Mouse (Mus musculus) urinary bladder, postnatal 36 days (tissue): ENCODE data around the gene Bmp2k.
A peak's percentile ranks its signal among the peaks of the same experiment; 100 is the strongest.
"Not testable (repeated sequence)": the region's sequence is repeated elsewhere in the genome, so short reads cannot be mapped to it uniquely, and the experiment has no call there.

ENCODE experiments used
- DNase-seq, 2 experiments: peaks; one replicate each; pipeline ENCODE4 v3.0.0; 2022; ENCODE audit warnings: low spot score in 2 of 2, mixed read lengths in 1 of 2

Gene Bmp2k

GRCm38 (mm10) chr5:97002336-97002735, 4.8 kb downstream of the Bmp2k start:
- no peak for DNase-seq

- DNase-seq, result no peak
Observed at GRCm38 (mm10) chr5:97002937-97003336, 5.4 kb downstream of the Bmp2k start.

- DNase-seq, result peak in 1 of 2 experiments; percentile 43
Observed at GRCm38 (mm10) chr5:97004178-97005030, 6.9 kb downstream of the Bmp2k start.

GRCm38 (mm10) chr5:97005891-97006290, 8.4 kb downstream of the Bmp2k start:
- no peak for DNase-seq

GRCm38 (mm10) chr5:97006929-97007328, 9.4 kb downstream of the Bmp2k start:
- no peak for DNase-seq

- DNase-seq, result no peak
Observed at GRCm38 (mm10) chr5:97007496-97007895, 10.0 kb downstream of the Bmp2k start.

GRCm38 (mm10) chr5:97009140-97009539, 11.7 kb downstream of the Bmp2k start:
- not testable (repeated sequence) for DNase-seq

GRCm38 (mm10) chr5:97009601-97010335, 12.3 kb downstream of the Bmp2k start:
- DNase-seq, result no peak

- DNase-seq, result no peak
Observed at GRCm38 (mm10) chr5:97015781-97016508, 18.5 kb downstream of the Bmp2k start.

GRCm38 (mm10) chr5:97016842-97017577, 19.5 kb downstream of the Bmp2k start:
- DNase-seq, result no peak

GRCm38 (mm10) chr5:97022305-97023278, 25.1 kb downstream of the Bmp2k start:
- DNase-seq, result no peak

GRCm38 (mm10) chr5:97024834-97025233, 27.3 kb downstream of the Bmp2k start:
- DNase-seq, result no peak

- no peak for DNase-seq
Observed at GRCm38 (mm10) chr5:97025650-97026049, 28.2 kb downstream of the Bmp2k start.

- DNase-seq, result no peak
Observed at GRCm38 (mm10) chr5:97028004-97028403, 30.5 kb downstream of the Bmp2k start.

GRCm38 (mm10) chr5:97028840-97029239, 31.4 kb downstream of the Bmp2k start:
- DNase-seq, result not testable (repeated sequence)

- DNase-seq, result no peak
Observed at GRCm38 (mm10) chr5:97031771-97032170, 34.3 kb downstream of the Bmp2k start.

- DNase-seq, result no peak
Observed at GRCm38 (mm10) chr5:97045260-97045659, 47.8 kb downstream of the Bmp2k start.

- no peak for DNase-seq
Observed at GRCm38 (mm10) chr5:97046680-97047079, 49.2 kb downstream of the Bmp2k start.

GRCm38 (mm10) chr5:97048905-97049304, 51.4 kb downstream of the Bmp2k start:
- DNase-seq, result no peak

GRCm38 (mm10) chr5:97054166-97054565, 56.7 kb downstream of the Bmp2k start:
- no peak for DNase-seq
